Mouse (Mus musculus) thymus, adult 2 months (tissue): Measurements from ENCODE around the gene Caskin1.

Experiments
- CTCF ChIP-seq: fragments of 200-500 bp; IDR thresholded peaks from 2 replicates; pipeline ENCODE4 v1.5.1; 2012; ENCODE audit warnings: mild to moderate bottlenecking, control low read depth, low read length, moderate library complexity, borderline replicate concordance; ENCODE audit not compliant: control insufficient read depth, poor library complexity, insufficient read depth; ENCODE audit errors: extremely low read depth
- POLR2A ChIP-seq: fragments of 200-500 bp; IDR thresholded peaks from 2 replicates; pipeline ENCODE4 v1.6.1; 2012; ENCODE audit warnings: mild to moderate bottlenecking, low read length, control low read depth, moderate library complexity; ENCODE audit not compliant: control insufficient read depth, poor library complexity, insufficient read depth; ENCODE audit errors: extremely low read depth

DNA sequence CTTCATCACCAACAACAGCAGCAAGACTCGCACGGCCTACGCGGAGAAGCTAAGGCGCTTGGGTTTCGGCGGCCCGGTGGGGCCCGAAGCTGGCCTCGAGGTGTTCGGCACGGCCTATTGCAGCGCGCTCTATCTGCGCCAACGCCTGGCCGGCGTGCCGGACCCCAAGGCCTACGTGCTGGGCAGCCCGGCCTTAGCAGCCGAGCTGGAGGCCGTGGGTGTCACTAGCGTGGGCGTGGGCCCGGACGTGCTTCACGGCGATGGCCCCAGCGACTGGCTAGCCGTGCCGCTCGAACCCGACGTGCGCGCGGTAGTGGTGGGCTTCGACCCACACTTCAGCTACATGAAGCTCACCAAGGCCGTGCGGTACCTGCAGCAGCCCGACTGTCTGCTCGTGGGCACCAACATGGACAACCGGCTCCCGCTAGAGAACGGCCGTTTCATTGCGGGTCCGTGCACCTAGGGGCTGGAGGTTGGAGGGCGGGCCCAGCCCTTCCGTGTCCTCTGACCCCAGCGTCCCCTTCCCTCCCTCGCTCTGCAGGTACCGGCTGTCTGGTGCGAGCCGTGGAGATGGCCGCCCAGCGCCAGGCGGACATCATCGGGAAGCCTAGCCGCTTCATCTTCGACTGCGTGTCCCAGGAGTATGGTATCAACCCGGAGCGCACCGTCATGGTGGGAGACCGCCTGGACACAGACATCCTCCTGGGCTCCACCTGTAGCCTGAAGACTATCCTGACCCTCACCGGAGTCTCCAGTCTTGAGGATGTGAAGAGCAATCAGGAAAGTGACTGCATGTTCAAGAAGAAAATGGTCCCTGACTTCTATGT lies 17.5 kb upstream of the Caskin1 start:
- TF ChIP-seq CTCF (no peak), POLR2A (no peak)
